Mouse (Mus musculus) C2C12 (cell line): ENCODE data around the gene Scn4a. TPM values are rescaled to one million over a fixed set of nuclear protein-coding genes. Genes with fewer than 3 reads are reported as not detected.

Experiments used
- H3K27me3 ChIP-seq: one replicate; pipeline ENCODE4 v1.6.1; 2011; ENCODE audit not compliant: control insufficient read depth, insufficient read depth, insufficient read length
- H3K36me3 ChIP-seq: one replicate; pipeline ENCODE4 v1.6.1; 2011; ENCODE audit not compliant: control insufficient read depth, insufficient read depth
- H3K4me3 ChIP-seq: one replicate; pipeline ENCODE4 v1.5.1; 2011; ENCODE audit warnings: mild to moderate bottlenecking, control low read depth; ENCODE audit not compliant: poor library complexity, insufficient read depth, severe bottlenecking
- H3K79me2 ChIP-seq: one replicate; pipeline ENCODE4 v1.6.1; 2011; ENCODE audit not compliant: control insufficient read depth, insufficient read depth
- H3K79me3 ChIP-seq: one replicate; pipeline ENCODE4 v1.6.1; 2011; ENCODE audit warnings: low read depth, control low read depth
- H3ac ChIP-seq: one replicate; pipeline ENCODE3; 2011; ENCODE audit warnings: low read depth; ENCODE audit not compliant: control insufficient read depth, insufficient read length
- CEBPB ChIP-seq: IDR thresholded peaks from one replicate; pipeline ENCODE4 v1.6.1; 2011; ENCODE audit warnings: low read depth, mild to moderate bottlenecking, control low read depth, moderate library complexity
- CTCF ChIP-seq: IDR thresholded peaks from one replicate; pipeline ENCODE4 v1.5.1; 2011; ENCODE audit not compliant: control insufficient read depth, insufficient read depth, insufficient read length
- FOSL1 ChIP-seq: IDR thresholded peaks from one replicate; pipeline ENCODE4 v1.8.0; 2011; ENCODE audit warnings: mild to moderate bottlenecking, low read length; ENCODE audit not compliant: poor library complexity, insufficient read depth, severe bottlenecking
- MAX ChIP-seq: IDR thresholded peaks from one replicate; pipeline ENCODE4 v1.6.1; 2011; ENCODE audit warnings: mild to moderate bottlenecking, control low read depth
- MYOD1 ChIP-seq: IDR thresholded peaks from one replicate; pipeline ENCODE4 v1.6.1; 2011; ENCODE audit warnings: low read depth; ENCODE audit not compliant: control insufficient read depth, insufficient read length
- MYOG ChIP-seq: IDR thresholded peaks from one replicate; pipeline ENCODE4 v1.6.1; 2011; ENCODE audit not compliant: control insufficient read depth, insufficient read length; ENCODE audit errors: extremely low read depth
- USF1 ChIP-seq: IDR thresholded peaks from one replicate; pipeline ENCODE4 v1.6.1; 2011; ENCODE audit warnings: low read depth, mild to moderate bottlenecking, control low read depth, moderate library complexity
- polyA plus RNA-seq: library from polyadenylated mRNA; unstranded; fragments of >200 nt; fragmentation: generic; extraction: Trizol; gene quantifications from one replicate; pipeline ENCODE4 v1.2.1, GENCODE M21; 2012; ENCODE audit warnings: missing spikeins

The Scn4a gene
- polyA plus RNA-seq, 1 experiment = 0.02 TPM

- Histone ChIP-seq H3K36me3 (peaks cover 11% of the 10 kb centered on the region), H3K79me2 (peaks cover 53% of the 10 kb centered on the region), H3K79me3 (peaks cover 32% of the 10 kb centered on the region), H3K27me3 (no peaks in the 10 kb centered on the region), H3ac (peak overlapping the region; percentile 99), H3K4me3 (peak overlapping the region; percentile 71)
- TF ChIP-seq MYOG (no peak), MAX (no peak), CTCF (no peak), MYOD1 (no peak), CEBPB (no peak), FOSL1 (no peak), USF1 (no peak)
Measured at GRCm38 (mm10) chr11:106271794-106272643, 81.1 kb downstream of the Scn4a start.

- Histone ChIP-seq H3K36me3 (peaks cover 19% of the 10 kb centered on the region), H3ac (peak overlapping the region; percentile 9), H3K27me3 (no peaks in the 10 kb centered on the region), H3K4me3 (peak overlapping the region; percentile 71), H3K79me2 (peaks cover 53% of the 10 kb centered on the region), H3K79me3 (peaks cover 32% of the 10 kb centered on the region)
- TF ChIP-seq MYOG = no peak
- no peak for TF ChIP-seq MYOD1
- no peak for TF ChIP-seq USF1
- TF ChIP-seq MAX = no peak
- no peak for TF ChIP-seq CTCF
- TF ChIP-seq CEBPB = no peak
- no peak for TF ChIP-seq FOSL1
Measured at GRCm38 (mm10) chr11:106271131-106271793, 81.8 kb downstream of the Scn4a start.

- H3K79me3 ChIP-seq = peaks cover 32% of the 10 kb centered on the region
- H3K79me2 ChIP-seq = peaks cover 53% of the 10 kb centered on the region
- H3K27me3 ChIP-seq = no peaks in the 10 kb centered on the region
- H3K4me3 ChIP-seq = no peak overlapping the region
- H3K36me3 ChIP-seq = peaks cover 37% of the 10 kb centered on the region
- H3ac ChIP-seq = no peak overlapping the region
- TF ChIP-seq MAX (no peak), MYOG (no peak), CTCF (no peak), USF1 (no peak), FOSL1 (no peak), CEBPB (no peak), MYOD1 (no peak)
Measured at GRCm38 (mm10) chr11:106269060-106269431, 84.0 kb downstream of the Scn4a start.

Other genes starting within 250 kb of the Scn4a start
- gene Gm10840, start 192.4 kb downstream of the Scn4a start, polyA plus RNA-seq = not detected
- gene Limd2, start 192.4 kb downstream of the Scn4a start, polyA plus RNA-seq = 67.7 TPM
- 21.3 TPM for gene Strada, start 151.1 kb downstream of the Scn4a start, polyA plus RNA-seq
- 16.6 TPM for gene Ccdc47, start 136.9 kb downstream of the Scn4a start, polyA plus RNA-seq
- 19.5 TPM for gene Ddx42, start 136.4 kb downstream of the Scn4a start, polyA plus RNA-seq
- 48.7 TPM for gene Ftsj3, start 97.2 kb downstream of the Scn4a start, polyA plus RNA-seq
- gene Psmc5, start 97.1 kb downstream of the Scn4a start, polyA plus RNA-seq = 289 TPM
- 49.5 TPM for gene Smarcd2, start 80.3 kb downstream of the Scn4a start, polyA plus RNA-seq
- gene Tcam1, start 76.6 kb downstream of the Scn4a start, polyA plus RNA-seq = 0.15 TPM
- not detected for gene Gh, start 51.4 kb downstream of the Scn4a start, polyA plus RNA-seq
- gene Cd79b, start 38.5 kb downstream of the Scn4a start, polyA plus RNA-seq = not detected
- not detected for gene Prr29, start 12.2 kb upstream of the Scn4a start, polyA plus RNA-seq
- gene Icam2, start 34.8 kb upstream of the Scn4a start, polyA plus RNA-seq = not detected
- 6.0 TPM for gene Ern1, start 134.6 kb upstream of the Scn4a start, polyA plus RNA-seq